Mouse (Mus musculus) hematopoietic stem cell, adult 5-6 weeks (primary cell): Measurements from ENCODE around the gene Atp5h. TPM values are rescaled to one million over a fixed set of nuclear protein-coding genes. Genes with fewer than 3 reads are reported as not detected.
"Not testable (repeated sequence)": the region's sequence is repeated elsewhere in the genome, so short reads cannot be mapped to it uniquely, and the experiment has no call there.

ENCODE experiments used
- ATAC-seq, 2 experiments: fragments of 125-278 bp in 1 of 2; replicated peaks in 1 of 2; 2 replicates each; pipeline ENCODE4 v1.8.0; 2016 to 2017; ENCODE audit warnings: inconsistent platforms in 2 of 2, mild to moderate bottlenecking in 2 of 2, moderate number of reproducible peaks in 2 of 2, low read depth in 1 of 2, moderate TSS enrichment in 1 of 2; ENCODE audit not compliant: low FRiP score in 2 of 2, poor library complexity in 2 of 2, severe bottlenecking in 2 of 2, insufficient read depth in 1 of 2, low TSS enrichment in 1 of 2
- total RNA-seq: library from RNA; stranded (forward); fragments of 172-1452, 232-1000 nt; gene quantifications from 2 replicates; pipeline ENCODE4 v1.2.3, GENCODE M21; 2017

The Atp5h gene
- total RNA-seq, 1 experiment from 2014 or later = 778 TPM

- ATAC-seq = no peak
These were observed 10.2 kb downstream of the Atp5h start for GRCm38 (mm10) chr11:115409556-115409955.

DNA sequence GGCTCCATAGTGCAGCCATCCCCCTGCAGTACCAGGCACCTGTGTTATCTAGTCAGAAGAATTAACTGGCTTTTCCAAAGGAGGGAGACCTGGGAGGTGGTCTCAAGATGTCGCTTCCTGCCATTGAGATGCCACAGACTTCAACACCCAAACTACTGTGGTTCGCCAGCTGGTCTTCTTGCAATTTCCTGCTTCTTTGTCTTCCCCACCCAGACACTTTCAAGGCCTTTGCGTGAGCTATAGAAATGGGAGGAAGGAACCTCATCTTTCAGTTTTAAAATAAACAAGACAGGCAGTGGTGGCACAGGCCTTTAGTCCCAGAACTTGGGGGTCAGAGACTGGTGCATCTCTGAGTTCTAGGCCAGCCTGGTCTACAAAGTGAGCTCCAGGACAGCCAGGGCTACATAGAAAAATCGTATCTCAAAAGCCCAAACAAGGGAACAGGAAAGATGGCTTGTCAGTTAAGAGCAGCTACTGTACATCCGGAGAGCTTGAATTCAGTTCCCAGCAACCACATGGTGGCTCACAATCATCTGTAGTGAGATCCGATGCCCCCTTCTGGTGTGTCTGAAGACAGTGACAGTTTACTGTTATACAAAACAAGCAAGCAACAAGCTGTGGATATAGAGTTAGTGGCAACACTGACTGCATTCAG, 11.4 kb downstream of the Atp5h start:
- ATAC-seq = no peak

DNA sequence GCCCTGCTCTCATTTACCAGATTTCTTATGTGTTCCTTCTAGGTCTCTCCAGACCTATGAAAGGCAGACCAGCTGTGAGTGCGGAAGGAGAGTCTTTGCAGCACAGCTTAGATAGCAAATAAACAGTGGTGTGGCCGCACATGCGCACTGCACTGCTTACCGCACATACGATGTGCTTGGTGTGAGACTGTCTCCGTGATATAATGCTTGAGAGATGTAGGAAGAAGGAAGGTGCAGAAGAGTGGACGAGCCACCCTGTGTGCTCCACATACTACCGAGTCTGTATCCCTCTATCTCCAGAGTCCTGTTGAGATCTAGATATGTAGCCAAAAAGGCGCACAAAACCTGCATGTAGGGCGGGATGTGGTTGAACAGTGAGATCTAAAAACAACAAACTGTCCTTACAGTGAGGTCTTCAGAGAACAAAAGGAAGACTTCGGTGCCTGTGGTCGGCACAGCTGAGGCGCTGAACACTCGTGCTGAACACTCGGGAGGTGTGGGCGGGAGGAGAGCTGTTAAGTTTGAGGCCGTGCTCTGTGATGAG, 12.8 kb downstream of the Atp5h start:
- no peak for ATAC-seq

DNA sequence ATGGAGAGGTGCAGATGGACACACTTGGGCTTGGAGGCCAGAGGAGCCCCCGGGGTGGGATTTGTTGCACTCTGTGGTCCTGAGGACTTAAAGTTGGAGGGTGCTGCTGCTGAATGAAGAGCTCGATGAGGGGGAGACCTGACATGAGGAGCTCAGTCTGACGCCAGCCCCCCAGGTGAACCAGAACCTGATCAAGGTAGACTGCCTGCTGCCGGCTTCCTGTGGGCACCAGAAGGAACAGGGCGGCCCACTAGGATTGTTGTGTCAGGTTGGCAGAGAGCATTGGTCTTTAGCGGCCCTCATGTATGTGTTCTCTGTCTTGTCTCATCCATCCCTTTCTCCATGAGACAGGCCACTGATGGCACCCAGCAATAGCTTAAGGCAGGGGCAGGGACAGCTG, 14.0 kb downstream of the Atp5h start:
- no peak for ATAC-seq

GRCm38 (mm10) chr11:115403338-115404124, 16.2 kb downstream of the Atp5h start, which contains the start of gene Mrpl58:
Gene Mrpl58 (plus strand): TSS chr11:115403752.
- ATAC-seq = peak; percentile 90 to 91

DNA sequence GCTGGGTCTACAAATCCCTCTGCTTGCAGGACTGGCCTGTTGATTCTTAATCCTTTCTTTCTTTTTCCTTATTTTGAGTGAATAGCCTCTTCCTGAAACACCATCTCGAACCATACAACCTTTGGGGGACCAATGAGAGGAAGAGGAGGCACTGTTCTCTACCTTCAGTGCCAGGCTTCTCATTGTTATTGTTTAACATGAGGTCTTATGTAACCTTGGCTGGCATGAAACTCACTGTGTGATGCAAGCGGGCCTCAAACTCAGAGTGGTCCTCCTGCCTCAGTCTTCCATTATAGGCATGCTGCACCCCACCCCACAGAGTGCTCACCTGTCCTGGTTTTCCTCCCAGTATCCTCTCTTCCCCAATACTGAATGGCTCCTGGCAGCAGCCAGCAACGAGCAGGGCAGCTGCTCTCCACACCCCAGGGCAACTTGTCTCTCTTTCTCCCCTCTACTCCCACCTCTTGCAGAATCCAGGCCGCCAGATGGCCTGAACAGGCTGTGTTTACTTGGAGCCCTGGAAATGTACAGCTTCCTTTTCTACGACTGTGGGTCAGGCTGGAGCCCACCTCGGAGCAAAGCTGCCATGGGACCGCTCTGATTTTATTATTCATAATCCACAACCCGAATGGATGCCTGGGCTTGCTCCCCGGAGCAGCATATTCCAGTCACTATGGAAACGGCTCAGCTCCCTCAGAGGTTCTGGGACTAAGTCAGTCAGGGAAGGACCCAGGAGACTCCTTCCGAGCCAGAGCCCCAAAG, 19.0 kb downstream of the Atp5h start:
- ATAC-seq = no peak

DNA sequence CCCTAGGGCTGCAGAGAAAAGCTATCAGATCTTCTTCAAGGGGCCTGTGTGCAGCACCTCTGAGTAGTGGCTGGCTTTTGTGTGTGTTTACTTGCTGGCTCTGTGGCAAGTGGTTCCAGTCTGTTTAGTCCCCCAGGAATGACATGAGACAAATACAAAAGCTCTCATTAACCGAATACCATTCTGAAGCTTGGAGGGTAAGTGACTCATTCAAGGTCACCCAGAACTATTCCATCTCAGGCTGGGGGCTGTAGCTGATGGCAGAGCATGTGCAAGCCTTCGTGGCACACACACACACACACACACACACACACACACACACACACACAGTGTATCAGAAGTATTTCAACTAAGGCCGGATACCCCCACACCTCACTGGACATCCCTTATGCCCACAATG, 19.6 kb downstream of the Atp5h start:
- ATAC-seq = no peak

DNA sequence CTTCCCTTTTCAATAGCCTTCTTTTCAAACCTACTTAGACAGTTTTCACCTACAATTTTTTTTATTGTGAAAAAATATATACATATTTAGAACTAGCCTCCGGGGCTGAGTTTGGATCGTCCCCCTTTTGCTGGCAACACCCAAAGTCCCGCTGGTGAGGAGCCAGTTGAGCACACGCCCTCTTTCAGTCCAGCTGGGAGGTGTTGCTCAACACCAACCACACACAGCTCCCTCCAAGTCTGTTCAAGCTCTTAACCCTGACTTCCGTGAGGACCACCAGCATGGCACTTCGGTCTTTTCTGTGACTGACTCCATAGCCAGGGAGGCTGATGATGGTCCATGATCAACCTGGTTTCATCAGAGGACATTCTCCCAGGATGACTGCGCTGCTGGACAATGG, 21.7 kb downstream of the Atp5h start:
- ATAC-seq = no peak

GRCm38 (mm10) chr11:115393721-115394325, 25.9 kb downstream of the Atp5h start:
- ATAC-seq = no peak

DNA sequence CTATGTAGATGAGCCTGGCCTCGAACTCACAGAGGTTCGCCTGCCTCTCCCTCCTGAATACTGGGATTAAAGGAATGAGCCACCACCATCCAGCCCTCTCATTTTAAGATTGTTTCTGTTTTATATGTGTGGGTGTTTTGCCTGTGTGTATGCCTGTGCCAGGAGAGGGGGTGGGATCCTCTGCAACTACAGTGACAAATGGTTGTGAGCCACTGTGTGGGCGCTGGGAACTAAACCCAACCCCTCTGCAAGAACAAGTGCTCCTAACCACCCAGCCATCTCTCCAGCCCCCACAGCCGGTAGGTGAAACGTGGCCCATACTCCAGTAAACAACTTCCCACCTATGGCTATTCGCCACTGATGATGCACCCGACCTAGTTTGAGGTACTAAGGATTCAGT, 28.4 kb downstream of the Atp5h start:
- no peak for ATAC-seq

DNA sequence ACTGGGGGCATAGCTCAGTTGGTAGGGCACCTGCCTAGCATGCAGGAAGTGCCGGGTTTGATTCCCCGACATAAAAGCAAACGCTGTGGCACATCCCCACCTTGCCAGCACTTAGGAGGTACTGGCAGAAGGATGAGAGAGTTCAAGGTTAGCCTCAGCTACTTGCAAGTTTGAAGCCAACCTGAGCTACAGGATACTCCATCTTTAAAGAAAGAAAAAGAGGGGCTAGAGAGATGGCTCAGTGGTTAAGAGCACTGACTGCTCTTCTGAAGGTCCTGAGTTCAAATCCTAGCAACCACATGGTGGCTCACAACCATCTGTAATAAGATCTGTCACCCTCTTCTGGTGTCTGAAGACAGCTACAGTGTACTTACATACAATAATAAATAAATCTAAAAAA, 32.9 kb downstream of the Atp5h start:
- not testable (repeated sequence) for ATAC-seq

DNA sequence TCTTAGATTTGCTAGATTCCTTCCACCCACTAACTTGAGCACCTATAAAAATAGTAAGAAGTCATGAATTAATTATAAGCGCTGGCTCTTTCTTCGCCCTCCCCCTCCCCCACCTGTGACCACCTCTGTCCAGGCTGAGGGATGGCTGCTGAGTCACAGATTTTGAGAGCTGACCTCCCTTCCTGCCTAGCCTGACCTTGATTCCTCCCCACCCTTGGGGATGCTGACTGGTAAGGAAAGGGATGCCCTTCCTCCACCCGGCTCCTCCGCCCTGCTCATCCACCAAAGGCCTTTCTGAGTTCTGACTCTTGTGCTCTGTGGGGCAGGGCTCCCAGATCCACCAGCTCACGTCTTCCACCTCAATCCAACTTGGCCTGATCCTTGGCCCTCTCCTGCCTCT, 35.2 kb downstream of the Atp5h start:
- no peak for ATAC-seq

DNA sequence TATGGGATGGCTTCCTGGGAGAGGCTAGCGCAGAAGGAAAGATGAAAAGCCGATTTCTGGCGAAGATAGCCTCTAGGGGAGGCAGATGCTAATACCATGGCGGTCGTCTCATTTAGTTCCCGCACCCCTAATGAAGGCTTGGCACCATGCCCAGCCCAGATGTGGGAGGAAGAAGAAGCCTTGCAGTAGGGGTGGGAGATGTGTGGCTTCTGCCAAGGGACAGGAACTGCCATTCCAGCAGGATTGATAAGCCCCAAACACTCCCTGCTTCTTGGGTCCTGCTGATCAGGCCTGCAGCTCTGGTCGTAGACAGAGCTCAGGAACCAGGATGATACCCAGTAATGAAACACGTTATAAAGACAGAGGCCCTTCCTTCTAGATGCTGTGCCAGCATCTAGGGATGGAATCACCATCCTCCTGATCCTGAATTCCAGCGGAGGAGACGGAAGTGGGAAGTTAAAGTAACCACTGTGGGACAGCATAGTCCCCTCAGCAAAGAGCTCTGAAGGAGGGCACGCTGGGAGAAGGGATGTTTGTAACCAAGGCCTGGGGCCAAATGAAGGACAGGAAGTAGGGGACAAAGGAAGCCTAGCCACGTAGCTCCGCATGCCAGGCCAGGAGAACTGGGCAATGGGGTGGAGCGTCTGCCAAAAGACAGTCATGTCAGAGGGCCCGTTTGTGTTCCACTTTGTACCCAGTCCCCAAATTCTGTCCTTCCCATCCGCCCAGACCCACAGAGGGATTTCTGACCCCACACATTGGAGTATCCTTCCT, 35.9 kb downstream of the Atp5h start:
- no peak for ATAC-seq

GRCm38 (mm10) chr11:115382891-115383290, 36.9 kb downstream of the Atp5h start:
- ATAC-seq = no peak

GRCm38 (mm10) chr11:115381743-115382539, 37.8 kb downstream of the Atp5h start, which contains the start of gene Cdr2l:
Gene Cdr2l (plus strand): TSS chr11:115381916.
- 0 out of 4 replicates have a peak, but pooled peaks of 1 of the 2 experiments have one; percentile 40 for ATAC-seq

- no peak for ATAC-seq
These were observed 38.5 kb downstream of the Atp5h start for GRCm38 (mm10) chr11:115381276-115381675.
